ENCODE assay signal across 8 mouse cellular contexts in the genomic region with DNA sequence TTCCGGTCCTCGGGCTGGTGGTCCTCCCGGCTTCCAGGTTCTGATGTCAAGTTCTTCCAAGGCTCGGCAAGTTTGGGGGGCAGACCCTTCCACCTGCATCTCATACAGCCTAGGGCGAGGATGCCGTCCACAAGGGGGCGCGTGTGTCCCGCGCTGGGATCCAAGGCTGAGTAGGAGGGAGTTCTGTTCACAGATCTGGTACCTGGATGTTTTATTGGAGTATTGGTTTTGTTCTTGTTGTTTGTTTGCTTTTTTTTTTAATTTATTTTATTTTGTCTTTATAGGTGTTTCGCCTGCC. TPM values are rescaled to one million over a fixed set of nuclear protein-coding genes. Genes with fewer than 3 reads are reported as not detected.
A peak's percentile ranks its signal among the peaks of the same experiment; 100 is the strongest.
DNase-seq lines count a peak whose midpoint lies in the region; ATAC-seq and TF ChIP-seq lines count a peak whose summit lies in the region.

No protein-coding gene starts in this region.

- no peak for ATAC-seq in G1E (ENCODE audit: extremely low read depth, insufficient number of reproducible peaks, low FRiP score, poor library complexity, severe bottlenecking)
- peak; percentile 71 to 82 for ATAC-seq in hematopoietic stem cell, adult 5-6 weeks (replicated peaks in 1 of 2; ENCODE audit: insufficient read depth in 1 of 2, low FRiP score in 2 of 2, low TSS enrichment in 1 of 2, low read depth in 1 of 2, poor library complexity in 2 of 2, severe bottlenecking in 2 of 2)
- peak; percentile 88 for ATAC-seq in lung, embryonic 16.5 days (ENCODE audit: low read depth)

- H3K4me3 ChIP-seq in G1E (ENCODE audit: low read depth, low read length), result peak overlapping the region; percentile 30; the same call in 1 of the 2 replicates
- H3K4me3 ChIP-seq in lung, embryonic 16.5 days (ENCODE audit: low read length), result peak overlapping the region; percentile 23

- peak; percentile 63 for DNase-seq in G1E (ENCODE audit: low spot score)
- peak; percentile 87 to 92 for DNase-seq in cerebellum, adult 18-20 months
- peak; percentile 74 for DNase-seq in forelimb bud, embryonic 11.5 days (ENCODE audit: low read depth, low spot score)
- DNase-seq in layer of hippocampus, adult 9-10 months (ENCODE audit: low spot score), result peak; percentile 86
- peak; percentile 77 for DNase-seq in ovary, postnatal 10 days (ENCODE audit: low spot score)
- peak; percentile 80 to 95 for DNase-seq in thymus, postnatal 10 days (ENCODE audit: low spot score in 2 of 2)

- peak overlapping the region; percentile 56 for H3K4me2 ChIP-seq in lung, embryonic 16.5 days (ENCODE audit: low read depth, low read length)

- H3K4me1 ChIP-seq in G1E (ENCODE audit: insufficient read depth, low read depth, low read length), result peaks cover 68% of the 10 kb centered on the region
- 0 out of 2 replicates have a peak, but pooled peaks cover 3% of the 10 kb centered on the region for H3K4me1 ChIP-seq in lung, embryonic 16.5 days (replicated peaks; ENCODE audit: control insufficient read depth, insufficient read depth, low read length)

- H3K9ac ChIP-seq in lung, embryonic 16.5 days (ENCODE audit: low read length), result no peak overlapping the region

- under 1% methylated on average over 11 of the region's 11 CpGs for WGBS in lung, embryonic 16.5 days

- H3K27ac ChIP-seq in lung, embryonic 16.5 days (ENCODE audit: low read length), result no peak overlapping the region

- no peaks in the 10 kb centered on the region for H3K9me3 ChIP-seq in G1E (replicated peaks)
- no peaks in the 10 kb centered on the region for H3K9me3 ChIP-seq in lung, embryonic 16.5 days (ENCODE audit: control insufficient read depth, low read length)

- TF ChIP-seq CTCF in G1E (IDR thresholded peaks at IDR 0.05; ENCODE audit: low read depth, low read length), result peak; percentile 79

- H3K27me3 ChIP-seq in G1E (ENCODE audit: insufficient read depth, low read length), result peaks cover under 1% of the 10 kb centered on the region; the same call in 1 of the 2 replicates
- H3K27me3 ChIP-seq in lung, embryonic 16.5 days (ENCODE audit: control insufficient read depth, insufficient read depth, low read depth, low read length), result no peaks in the 10 kb centered on the region

- H3K36me3 ChIP-seq in G1E (replicated peaks), result peaks cover 40% of the 10 kb centered on the region
- H3K36me3 ChIP-seq in lung, embryonic 16.5 days (ENCODE audit: control insufficient read depth, insufficient read depth, low read length), result no peaks in the 10 kb centered on the region

RNA-seq across cellular contexts. Expression of a gene that starts 8.6 kb away (rescaled TPM):
- total RNA-seq in G1E (2014; fragmentation: Nextera tagmentation), result 2.3 and 4.4 TPM in 2 replicates
- total RNA-seq in G1E (2017), result 9.0 and 10.4 TPM in 2 replicates
- polyA plus RNA-seq in G1E (2012), result 6.6 and 9.2 TPM in 2 replicates
- 2.5 and 2.8 TPM in 2 replicates for total RNA-seq in hematopoietic stem cell, adult 5-6 weeks (2017)
- 7.3 and 8.5 TPM in 2 replicates for polyA plus RNA-seq in lung, embryonic 16.5 days (2015; fragmentation: Nextera tagmentation; extraction: Ambion mirVana)

RNA-seq across cellular contexts. Expression of a gene that starts 9.0 kb away (rescaled TPM):
- total RNA-seq in G1E (2014; fragmentation: Nextera tagmentation), result 4.2 and 4.3 TPM in 2 replicates
- 0.38 and 0.46 TPM in 2 replicates for total RNA-seq in G1E (2017)
- polyA plus RNA-seq in G1E (2012), result 0.37 and 0.51 TPM in 2 replicates
- 0.30 TPM in 1 of 2 replicates, not detected in the other for total RNA-seq in hematopoietic stem cell, adult 5-6 weeks (2017)
- 12.3 and 15.0 TPM in 2 replicates for polyA plus RNA-seq in lung, embryonic 16.5 days (2015; fragmentation: Nextera tagmentation; extraction: Ambion mirVana)

RNA-seq across cellular contexts. Expression of a gene that starts 18.3 kb away (rescaled TPM):
- total RNA-seq in G1E (2014; fragmentation: Nextera tagmentation), result 25.8 and 39.7 TPM in 2 replicates
- 13.4 and 14.3 TPM in 2 replicates for total RNA-seq in G1E (2017)
- 23.3 and 24.6 TPM in 2 replicates for polyA plus RNA-seq in G1E (2012)
- total RNA-seq in hematopoietic stem cell, adult 5-6 weeks (2017), result 21.1 and 24.2 TPM in 2 replicates
- 5.4 and 5.8 TPM in 2 replicates for polyA plus RNA-seq in lung, embryonic 16.5 days (2015; fragmentation: Nextera tagmentation; extraction: Ambion mirVana)

RNA-seq across cellular contexts. Expression of a gene that starts 36.9 kb away (rescaled TPM):
- 42.6 and 44.5 TPM in 2 replicates for total RNA-seq in G1E (2014; fragmentation: Nextera tagmentation)
- 2.4 and 3.3 TPM in 2 replicates for total RNA-seq in G1E (2017)
- polyA plus RNA-seq in G1E (2012), result 16.7 and 18.3 TPM in 2 replicates
- total RNA-seq in hematopoietic stem cell, adult 5-6 weeks (2017), result 5.1 and 9.7 TPM in 2 replicates
- 8.1 and 9.6 TPM in 2 replicates for polyA plus RNA-seq in lung, embryonic 16.5 days (2015; fragmentation: Nextera tagmentation; extraction: Ambion mirVana)

RNA-seq across cellular contexts. Expression of a gene that starts 37.7 kb away (rescaled TPM):
- not detected in 2 replicates for total RNA-seq in G1E (2014; fragmentation: Nextera tagmentation)
- total RNA-seq in G1E (2017), result 0.23 and 0.33 TPM in 2 replicates
- 0.23 and 0.37 TPM in 2 replicates for polyA plus RNA-seq in G1E (2012)
- total RNA-seq in hematopoietic stem cell, adult 5-6 weeks (2017), result 0.56 TPM in 1 of 2 replicates, not detected in the other
- 62.6 and 63.1 TPM in 2 replicates for polyA plus RNA-seq in lung, embryonic 16.5 days (2015; fragmentation: Nextera tagmentation; extraction: Ambion mirVana)
